Mouse (Mus musculus) liver, embryonic 11.5 days (tissue): ENCODE results near the gene Anapc15-ps. TPM values are rescaled to one million over a fixed set of nuclear protein-coding genes. Genes with fewer than 3 reads are reported as not detected.

Experiments
- ATAC-seq: fragments of 200-750 bp; cut with Nextera tagmentation; replicated peaks from 2 replicates; pipeline ENCODE4 v1.8.0; 2017; ENCODE audit warnings: moderate number of reproducible peaks, mild to moderate bottlenecking, moderate TSS enrichment, moderate library complexity; ENCODE audit not compliant: low FRiP score
- DNase-seq: peaks from one replicate; pipeline ENCODE4 v3.0.0-alpha.2; 2017; ENCODE audit warnings: low spot score
- H3K27ac ChIP-seq: fragments of 300-500 bp; sonication (generic); 2 replicates; pipeline ENCODE4 v1.5.1; 2014; ENCODE audit warnings: mild to moderate bottlenecking, low read depth, low read length, control low read depth
- H3K27me3 ChIP-seq: fragments of 300-500 bp; sonication (generic); replicated peaks from 2 replicates; pipeline ENCODE4 v1.6.1; 2014; ENCODE audit warnings: low read length, mixed read lengths; ENCODE audit not compliant: control insufficient read depth, insufficient read depth
- H3K36me3 ChIP-seq: fragments of 300-500 bp; sonication (generic); 2 replicates; pipeline ENCODE4 v1.6.1; 2014; ENCODE audit warnings: mild to moderate bottlenecking, low read length, moderate library complexity, mixed read lengths; ENCODE audit not compliant: control insufficient read depth, insufficient read depth
- H3K4me1 ChIP-seq: fragments of 300-500 bp; sonication (generic); replicated peaks from 2 replicates; pipeline ENCODE4 v1.6.1; 2014; ENCODE audit warnings: low read length, mixed read lengths; ENCODE audit not compliant: control insufficient read depth, insufficient read depth
- H3K4me2 ChIP-seq: fragments of 300-500 bp; sonication (generic); 2 replicates; pipeline ENCODE4 v1.6.1; 2014; ENCODE audit warnings: mild to moderate bottlenecking, control low read depth, moderate library complexity
- H3K4me3 ChIP-seq: fragments of 300-500 bp; sonication (generic); 2 replicates; pipeline ENCODE4 v1.5.1; 2014; ENCODE audit warnings: low read depth, low read length, control low read depth
- H3K9ac ChIP-seq: fragments of 300-500 bp; sonication (generic); 2 replicates; pipeline ENCODE4 v1.6.1; 2014; ENCODE audit warnings: low read depth, low read length, control low read depth
- H3K9me3 ChIP-seq: fragments of 300-500 bp; sonication (generic); 2 replicates; pipeline ENCODE4 v1.6.1; 2016; ENCODE audit warnings: low read length, inconsistent platforms, mixed read lengths; ENCODE audit not compliant: control insufficient read depth
- WGBS: fragments of 180-500 bp; shearing (Covaris S2); extraction: QIAGEN DNeasy Blood & Tissue Kit; methylation state at CpG from one replicate; pipeline ENCODE4 v1.1.7; 2014; 5-methylcytosine and 5-hydroxymethylcytosine counted together
- polyA plus RNA-seq: library from polyadenylated mRNA; unstranded; fragments of >200 nt; fragmentation: Nextera tagmentation; extraction: Ambion mirVana; gene quantifications from 2 replicates; pipeline ENCODE4 v1.2.1, GENCODE M21; 2014

The Anapc15-ps gene
- polyA plus RNA-seq, 1 experiment from 2014 or later: not detected

DNA sequence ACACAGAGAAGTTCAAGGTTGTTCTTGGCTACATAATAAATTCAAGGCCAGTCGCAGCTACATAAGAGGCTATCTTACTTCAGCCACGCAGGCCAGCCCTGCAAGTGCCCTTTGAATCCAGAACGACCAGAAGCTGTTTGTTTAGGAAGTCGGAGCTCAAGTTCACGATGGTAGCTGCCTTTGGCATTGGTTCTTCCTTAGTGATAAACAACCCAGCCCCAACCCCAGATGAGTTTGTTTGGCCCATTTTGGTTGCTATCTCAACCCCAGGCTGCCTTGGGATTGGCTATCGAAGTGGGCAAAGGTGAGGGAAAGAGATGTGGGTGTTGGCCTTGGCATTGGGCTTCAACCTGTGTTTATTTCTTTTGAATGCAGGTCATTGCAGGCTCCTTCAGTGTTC is 48.0 kb downstream of the Anapc15-ps start:
- no peak overlapping the region for H3K27ac ChIP-seq
- H3K4me2 ChIP-seq: no peak overlapping the region
- H3K4me3 ChIP-seq: no peak overlapping the region
- no peaks in the 10 kb centered on the region for H3K36me3 ChIP-seq
- no peak for ATAC-seq
- 70% methylated on average over 6 of the region's 6 CpGs for WGBS
- no peak for DNase-seq
- H3K9ac ChIP-seq: no peak overlapping the region
- H3K9me3 ChIP-seq: no peaks in the 10 kb centered on the region
- no peaks in the 10 kb centered on the region for H3K27me3 ChIP-seq
- no peaks in the 10 kb centered on the region for H3K4me1 ChIP-seq

DNA sequence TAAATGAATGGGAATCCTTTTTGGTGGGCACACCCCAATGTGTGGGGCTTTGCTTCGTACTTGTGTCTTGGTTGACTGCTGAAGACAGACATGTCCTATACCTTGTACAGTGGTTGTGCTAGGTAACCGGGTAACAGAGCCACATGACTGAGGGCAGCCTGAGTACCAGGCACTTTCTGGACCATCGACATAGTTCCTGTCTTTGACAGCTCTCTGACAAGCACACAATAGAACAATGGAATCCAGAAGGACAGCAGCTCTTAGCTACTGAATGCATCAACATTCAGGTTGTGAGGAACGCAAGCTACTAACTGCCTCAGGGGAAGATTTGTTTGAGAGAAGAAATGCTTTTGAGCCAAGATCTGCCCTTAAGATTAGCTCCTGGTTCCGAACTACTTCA is 49.2 kb downstream of the Anapc15-ps start:
- Histone ChIP-seq H3K4me1 (no peaks in the 10 kb centered on the region), H3K27ac (no peak overlapping the region), H3K9me3 (no peaks in the 10 kb centered on the region), H3K27me3 (no peaks in the 10 kb centered on the region), H3K36me3 (no peaks in the 10 kb centered on the region), H3K4me3 (no peak overlapping the region), H3K4me2 (no peak overlapping the region), H3K9ac (no peak overlapping the region)
- no peak for ATAC-seq
- DNase-seq: no peak
- 54% methylated on average over 5 of the region's 5 CpGs for WGBS

DNA sequence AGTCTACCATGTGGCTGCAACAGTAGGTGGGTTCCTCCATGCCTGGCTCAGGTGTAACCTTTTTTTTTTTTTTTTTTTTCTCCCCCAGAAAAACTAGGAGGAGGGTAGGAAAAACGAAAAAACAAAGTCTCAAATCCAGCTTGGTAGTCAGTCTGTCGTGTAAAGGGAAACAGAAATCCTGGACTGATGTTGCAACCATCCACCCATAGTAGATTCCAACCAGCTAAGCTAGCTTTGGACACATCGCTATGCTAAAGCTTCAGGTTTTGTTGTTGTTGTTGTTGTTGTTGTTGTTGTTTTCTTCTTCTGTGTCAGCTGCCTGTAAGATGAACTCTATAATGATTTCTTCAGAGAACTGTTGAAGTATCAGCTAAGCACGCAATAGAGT is 49.7 kb downstream of the Anapc15-ps start:
- WGBS: 63% methylated on average over 4 of the region's 4 CpGs
- H3K36me3 ChIP-seq: no peaks in the 10 kb centered on the region
- no peak for ATAC-seq
- no peaks in the 10 kb centered on the region for H3K4me1 ChIP-seq
- H3K4me3 ChIP-seq: no peak overlapping the region
- no peak for DNase-seq
- H3K27ac ChIP-seq: 0 out of 2 replicates have a peak overlapping the region, but pooled peaks have one; percentile 9
- H3K9me3 ChIP-seq: no peaks in the 10 kb centered on the region
- H3K27me3 ChIP-seq: no peaks in the 10 kb centered on the region
- no peak overlapping the region for H3K9ac ChIP-seq
- H3K4me2 ChIP-seq: no peak overlapping the region

Other genes with a start within 250 kb of the Anapc15-ps start
- 364 and 391 TPM in 2 replicates for gene Mrpl42, start 171.5 kb downstream of the Anapc15-ps start, polyA plus RNA-seq
- 310 and 327 TPM in 2 replicates for gene Ube2n, start 158.3 kb downstream of the Anapc15-ps start, polyA plus RNA-seq
- gene Nudt4, start 109.3 kb downstream of the Anapc15-ps start, polyA plus RNA-seq: 95.8 and 97.9 TPM in 2 replicates
- not detected in 2 replicates for gene Gm33543, start 169.5 kb upstream of the Anapc15-ps start, polyA plus RNA-seq